Mouse (Mus musculus): ENCODE data around the gene Dennd1b.

GRCm38 (mm10) chr1:138970053-138970452 is 6.8 kb downstream of the Dennd1b start:
- TF ChIP-seq POLR2A (IDR thresholded peaks at IDR 0.05; ENCODE audit: insufficient read depth, low read length) (no peak), EP300 (IDR thresholded peaks at IDR 0.05; ENCODE audit: insufficient read depth, low read depth, low read length) (no peak), CTCF (IDR thresholded peaks at IDR 0.05; ENCODE audit: low read depth, low read length) (no peak)
